Mouse (Mus musculus) neural tube, embryonic 14.5 days (tissue): ENCODE measurements at regions not wholly inside any gene's neighbourhood (a gene's known extent, or its start where the extent isn't known, plus 50 kb on each side); places are given as distances from the start of the nearest gene placed in this dataset.

Source experiments
- ATAC-seq: fragments of 200-750 bp; cut with Nextera tagmentation; 2 replicates; pipeline ENCODE4 v1.8.0; 2017; ENCODE audit warnings: low read depth, mild to moderate bottlenecking, moderate TSS enrichment, moderate library complexity
- H3K27ac ChIP-seq: fragments of 300-500 bp; sonication (generic); 2 replicates; pipeline ENCODE4 v1.5.1; 2014; ENCODE audit warnings: low read depth, mild to moderate bottlenecking, control low read depth, low read length, moderate library complexity, mixed read lengths
- H3K27me3 ChIP-seq: fragments of 300-500 bp; sonication (generic); 2 replicates; pipeline ENCODE4 v1.6.1; 2014; ENCODE audit warnings: low read length; ENCODE audit not compliant: control insufficient read depth, insufficient read depth
- H3K36me3 ChIP-seq: fragments of 300-500 bp; sonication (generic); 2 replicates; pipeline ENCODE4 v1.6.1; 2014; ENCODE audit warnings: low read length, mixed read lengths; ENCODE audit not compliant: control insufficient read depth, insufficient read depth
- H3K4me1 ChIP-seq: fragments of 300-500 bp; sonication (generic); 2 replicates; pipeline ENCODE4 v1.6.1; 2014; ENCODE audit warnings: low read length; ENCODE audit not compliant: control insufficient read depth, insufficient read depth
- H3K4me2 ChIP-seq: fragments of 300-500 bp; sonication (generic); 2 replicates; pipeline ENCODE4 v1.6.1; 2014; ENCODE audit warnings: mild to moderate bottlenecking, low read depth, low read length, control low read depth
- H3K4me3 ChIP-seq: fragments of 300-500 bp; sonication (generic); 2 replicates; pipeline ENCODE4 v1.5.1; 2014; ENCODE audit warnings: low read depth, low read length, control low read depth, mixed read lengths
- H3K9ac ChIP-seq: fragments of 300-500 bp; sonication (generic); replicated peaks from 2 replicates; pipeline ENCODE4 v1.6.1; 2014; ENCODE audit warnings: low read depth, mild to moderate bottlenecking, control low read depth, low read length, mixed read lengths
- H3K9me3 ChIP-seq: fragments of 300-500 bp; sonication (generic); 2 replicates; pipeline ENCODE4 v1.6.1; 2016; ENCODE audit warnings: low read length; ENCODE audit not compliant: control insufficient read depth
- WGBS: fragments of 180-500 bp; shearing (Covaris S2); extraction: QIAGEN DNeasy Blood & Tissue Kit; methylation state at CpG from one replicate; pipeline ENCODE4 v1.1.7; 2014; 5-methylcytosine and 5-hydroxymethylcytosine counted together

DNA sequence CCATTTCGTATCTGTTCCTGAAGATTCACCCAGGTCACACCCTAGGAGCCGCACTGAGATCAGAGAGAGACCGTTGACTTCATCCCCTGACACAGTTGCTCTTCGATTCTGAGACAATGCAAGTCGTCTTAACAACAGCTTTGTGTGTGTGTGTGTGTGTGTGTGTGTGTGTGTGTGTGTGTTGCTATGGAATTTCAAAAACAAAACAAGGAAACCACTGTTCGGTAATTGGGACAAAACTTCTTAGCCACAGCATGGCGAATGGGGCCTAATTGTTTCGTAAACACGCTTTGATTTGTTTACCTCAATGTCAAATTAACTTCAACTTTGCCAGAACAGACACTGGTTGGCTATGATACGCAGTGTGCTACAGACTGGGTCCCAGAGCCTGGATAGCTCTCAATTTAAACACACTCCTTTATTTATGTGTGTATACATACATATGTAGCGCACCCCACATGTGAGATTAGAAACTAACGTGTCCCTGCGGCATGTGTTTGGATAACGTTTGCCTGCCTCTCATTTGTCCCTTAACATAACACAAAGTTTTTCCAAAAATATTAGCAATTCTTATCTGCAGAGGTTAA lies 176.1 kb upstream of the Spred2 start:
- H3K4me2 ChIP-seq, result no peak overlapping the region
- no peaks in the 10 kb centered on the region for H3K4me1 ChIP-seq
- no peak overlapping the region for H3K9ac ChIP-seq
- no peak for ATAC-seq
- H3K27me3 ChIP-seq, result no peaks in the 10 kb centered on the region
- WGBS, result 68% methylated on average over 14 of the region's 14 CpGs
- no peaks in the 10 kb centered on the region for H3K9me3 ChIP-seq
- no peak overlapping the region for H3K4me3 ChIP-seq
- H3K36me3 ChIP-seq, result no peaks in the 10 kb centered on the region
- no peak overlapping the region for H3K27ac ChIP-seq

DNA sequence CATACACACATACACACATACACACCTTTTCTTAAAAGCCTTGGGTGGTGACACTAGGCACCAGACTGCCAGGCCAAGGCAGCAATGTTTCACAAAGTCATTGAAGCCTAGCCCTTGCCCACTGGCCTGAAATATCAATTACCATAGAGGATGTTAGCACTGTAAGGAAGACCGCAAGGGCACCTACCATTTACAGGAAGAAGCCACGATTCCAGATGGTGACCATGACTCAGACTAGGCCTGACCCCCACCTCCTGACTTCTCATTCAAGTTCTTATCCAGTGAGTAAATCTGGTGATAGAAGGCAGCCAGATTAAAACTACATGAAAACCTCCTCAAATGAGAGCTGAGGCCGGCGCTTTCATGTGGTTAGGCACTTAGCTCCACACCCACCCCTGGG lies 165.3 kb upstream of the Spred2 start:
- Histone ChIP-seq H3K27me3 (no peaks in the 10 kb centered on the region), H3K36me3 (no peaks in the 10 kb centered on the region), H3K4me1 (0 out of 2 replicates have a peak, but pooled peaks cover 9% of the 10 kb centered on the region), H3K9ac (no peak overlapping the region), H3K4me2 (no peak overlapping the region), H3K9me3 (no peaks in the 10 kb centered on the region), H3K27ac (no peak overlapping the region), H3K4me3 (no peak overlapping the region)
- WGBS, result 76% methylated on average over 4 of the region's 4 CpGs
- ATAC-seq, result no peak

DNA sequence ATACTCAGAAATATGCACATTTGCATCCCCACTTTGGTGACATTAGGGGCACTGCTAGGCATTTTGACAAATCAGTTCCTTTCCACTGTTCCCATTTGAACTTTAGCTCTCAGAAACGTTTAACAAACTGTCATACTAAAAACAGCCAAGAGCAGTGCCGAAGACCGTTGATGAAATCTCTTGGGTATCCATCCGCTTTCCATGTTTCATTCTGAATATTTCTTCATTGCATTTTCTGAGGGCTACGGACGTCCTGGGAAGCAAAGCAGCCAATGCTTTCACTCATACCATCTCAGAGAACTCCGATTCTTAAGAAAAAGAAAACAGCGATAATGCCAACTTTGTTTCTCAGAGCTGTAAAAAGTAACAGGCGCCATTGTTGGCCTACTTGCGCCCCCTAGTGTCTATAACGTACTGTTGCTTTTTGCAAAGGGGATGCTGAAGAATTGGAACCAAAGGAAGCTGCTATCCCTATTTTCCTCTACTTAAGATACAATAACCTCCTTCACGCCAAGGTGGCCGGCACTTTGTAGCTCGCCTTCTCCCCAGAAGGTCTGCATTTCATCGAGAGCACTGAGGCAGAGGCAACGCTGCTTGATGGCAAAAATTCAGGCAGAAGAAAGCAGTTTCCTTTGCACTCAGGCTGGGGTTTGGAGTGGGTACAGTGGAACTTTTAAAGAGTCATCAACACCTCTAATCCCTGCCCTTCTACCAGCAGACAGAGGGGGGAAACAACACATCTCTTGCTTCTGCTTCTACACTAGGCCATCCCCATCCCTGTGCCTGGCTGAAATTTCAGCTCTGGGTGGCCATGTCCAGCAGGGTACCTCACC lies 163.1 kb upstream of the Spred2 start:
- peak overlapping the region; percentile 46 for H3K4me2 ChIP-seq
- H3K4me1 ChIP-seq, result peaks cover 14% of the 10 kb centered on the region; the same call in 1 of the 2 replicates
- ATAC-seq, result 0 out of 2 replicates have a peak, but pooled peaks have one; percentile 20
- H3K27ac ChIP-seq, result peak overlapping the region; percentile 28; the same call in 1 of the 2 replicates
- no peaks in the 10 kb centered on the region for H3K36me3 ChIP-seq
- no peaks in the 10 kb centered on the region for H3K9me3 ChIP-seq
- WGBS, result 8% methylated on average over 16 of the region's 16 CpGs
- H3K4me3 ChIP-seq, result no peak overlapping the region
- no peaks in the 10 kb centered on the region for H3K27me3 ChIP-seq
- no peak overlapping the region for H3K9ac ChIP-seq

DNA sequence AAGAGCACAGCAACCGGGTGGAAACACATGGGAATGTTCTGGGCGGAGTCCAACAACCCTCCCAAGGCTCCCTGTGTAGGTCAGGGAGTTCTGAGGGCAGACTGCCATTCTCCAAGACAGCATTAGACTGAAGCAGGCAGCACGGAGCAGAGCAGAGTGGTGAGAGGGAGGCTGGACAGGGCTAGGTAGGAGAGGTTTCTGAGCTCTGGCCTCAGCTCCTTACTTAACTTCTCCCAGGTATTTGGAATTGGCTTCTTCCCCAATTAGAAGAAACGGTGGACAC lies 162.5 kb upstream of the Spred2 start:
- Histone ChIP-seq H3K4me1 (peaks cover 14% of the 10 kb centered on the region; the same call in 1 of the 2 replicates), H3K4me3 (no peak overlapping the region), H3K36me3 (no peaks in the 10 kb centered on the region), H3K9ac (no peak overlapping the region), H3K9me3 (no peaks in the 10 kb centered on the region), H3K27me3 (no peaks in the 10 kb centered on the region), H3K27ac (peak overlapping the region; percentile 28; the same call in 1 of the 2 replicates), H3K4me2 (no peak overlapping the region)
- peak; percentile 54; the same call in 1 of the 2 replicates for ATAC-seq
- WGBS, result 32% methylated on average over 4 of the region's 4 CpGs

DNA sequence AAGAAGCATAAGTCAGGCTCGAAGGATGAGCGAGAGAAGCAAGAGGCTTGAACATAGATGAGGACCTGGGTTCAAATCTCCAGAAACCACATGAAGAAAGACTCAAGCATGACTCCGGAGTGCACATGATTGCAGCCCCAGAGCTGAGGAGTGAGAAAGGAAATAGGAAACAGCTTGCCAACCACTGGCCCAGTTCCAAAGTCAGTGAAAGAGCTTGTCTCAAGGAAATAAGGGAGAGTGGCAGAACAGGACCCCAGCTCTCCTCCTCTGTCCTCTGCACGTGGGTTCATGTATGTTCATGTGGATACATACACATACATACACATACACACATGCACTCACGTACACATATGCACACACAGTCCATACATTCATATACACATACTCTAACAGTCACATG lies 156.9 kb upstream of the Spred2 start:
- H3K27me3 ChIP-seq, result no peaks in the 10 kb centered on the region
- 86% methylated on average over 5 of the region's 5 CpGs for WGBS
- no peak overlapping the region for H3K9ac ChIP-seq

DNA sequence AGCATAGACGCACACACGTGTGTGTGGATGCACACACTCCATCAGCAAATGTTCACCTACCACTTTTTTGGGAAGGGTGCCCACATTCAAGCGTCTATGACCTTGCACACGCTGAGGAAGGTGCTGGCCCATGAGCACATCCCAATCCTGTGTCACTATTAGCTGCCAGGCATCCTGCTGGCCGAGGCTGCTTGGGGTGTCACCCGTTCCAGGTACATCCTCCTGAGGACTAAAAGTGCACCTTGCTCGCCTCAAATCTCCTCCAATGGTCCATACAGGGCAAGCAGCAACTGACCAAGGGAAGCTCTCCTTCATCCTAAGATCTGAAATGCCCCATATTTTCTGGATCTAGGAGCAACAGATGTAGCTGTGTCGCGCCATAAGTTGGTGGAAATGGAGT lies 156.3 kb upstream of the Spred2 start:
- no peaks in the 10 kb centered on the region for H3K9me3 ChIP-seq
- 91% methylated on average over 9 of the region's 9 CpGs for WGBS
- no peaks in the 10 kb centered on the region for H3K36me3 ChIP-seq
- H3K27ac ChIP-seq, result no peak overlapping the region
- no peak overlapping the region for H3K4me2 ChIP-seq
- ATAC-seq, result no peak
- H3K4me1 ChIP-seq, result peaks cover 5% of the 10 kb centered on the region; the same call in 1 of the 2 replicates
- no peak overlapping the region for H3K9ac ChIP-seq
- H3K4me3 ChIP-seq, result no peak overlapping the region
- no peaks in the 10 kb centered on the region for H3K27me3 ChIP-seq

More for the DNA sequence above, 156.9 kb upstream of the Spred2 start:
- peaks cover 5% of the 10 kb centered on the region; the same call in 1 of the 2 replicates for H3K4me1 ChIP-seq
- no peak overlapping the region for H3K27ac ChIP-seq
- no peak overlapping the region for H3K4me3 ChIP-seq
- no peak overlapping the region for H3K4me2 ChIP-seq
- H3K9me3 ChIP-seq, result no peaks in the 10 kb centered on the region
- no peaks in the 10 kb centered on the region for H3K36me3 ChIP-seq
- no peak for ATAC-seq

DNA sequence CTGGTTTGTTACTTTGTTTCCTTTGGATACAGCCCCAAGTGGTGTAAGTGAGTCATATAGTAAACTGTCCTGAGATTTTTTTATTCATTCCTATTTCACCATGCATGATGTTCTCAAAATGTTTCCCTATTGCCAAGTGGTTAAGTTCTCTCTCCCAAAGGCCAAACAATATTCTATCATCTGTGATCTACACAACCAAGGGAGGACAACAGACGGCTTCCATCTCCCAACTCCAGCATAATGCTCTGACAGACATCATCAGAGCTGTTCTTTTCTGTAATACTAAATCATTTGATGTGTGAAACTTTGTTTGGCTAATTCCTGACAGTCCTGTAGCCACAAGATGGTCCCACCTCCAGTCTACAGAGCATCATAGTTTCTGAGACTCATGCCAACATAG lies 155.2 kb upstream of the Spred2 start:
- no peaks in the 10 kb centered on the region for H3K36me3 ChIP-seq
- peaks cover 5% of the 10 kb centered on the region; the same call in 1 of the 2 replicates for H3K4me1 ChIP-seq
- H3K9me3 ChIP-seq, result no peaks in the 10 kb centered on the region
- WGBS, result 97% methylated on average over 1 of the region's 1 CpGs
- no peak overlapping the region for H3K27ac ChIP-seq
- no peak for ATAC-seq
- H3K27me3 ChIP-seq, result no peaks in the 10 kb centered on the region
- no peak overlapping the region for H3K4me2 ChIP-seq
- H3K9ac ChIP-seq, result no peak overlapping the region
- H3K4me3 ChIP-seq, result no peak overlapping the region

DNA sequence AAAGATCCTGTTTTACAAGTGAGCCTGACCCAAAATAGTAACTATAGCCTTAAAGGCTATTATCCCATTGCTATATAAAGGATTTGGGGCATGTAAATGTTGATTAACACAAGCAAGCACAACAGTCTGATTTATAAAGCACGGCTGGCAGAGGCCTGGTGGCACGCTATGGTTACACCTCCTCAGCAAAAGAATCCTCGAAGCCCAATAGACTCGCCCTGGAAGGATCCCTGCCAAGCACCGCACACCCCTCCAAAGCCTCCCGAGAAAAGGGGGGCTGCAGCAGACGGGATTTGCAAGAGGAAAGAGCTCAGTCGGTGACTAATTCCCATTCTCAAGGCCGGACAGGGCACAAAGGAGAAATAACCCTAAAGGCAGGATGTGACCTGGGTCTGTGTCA lies 150.2 kb upstream of the Spred2 start:
- Histone ChIP-seq H3K4me2 (no peak overlapping the region), H3K27ac (no peak overlapping the region), H3K9ac (no peak overlapping the region), H3K36me3 (no peaks in the 10 kb centered on the region), H3K4me1 (no peaks in the 10 kb centered on the region), H3K9me3 (no peaks in the 10 kb centered on the region), H3K27me3 (no peaks in the 10 kb centered on the region), H3K4me3 (no peak overlapping the region)
- 15% methylated on average over 9 of the region's 9 CpGs for WGBS
- ATAC-seq, result peak; percentile 82

DNA sequence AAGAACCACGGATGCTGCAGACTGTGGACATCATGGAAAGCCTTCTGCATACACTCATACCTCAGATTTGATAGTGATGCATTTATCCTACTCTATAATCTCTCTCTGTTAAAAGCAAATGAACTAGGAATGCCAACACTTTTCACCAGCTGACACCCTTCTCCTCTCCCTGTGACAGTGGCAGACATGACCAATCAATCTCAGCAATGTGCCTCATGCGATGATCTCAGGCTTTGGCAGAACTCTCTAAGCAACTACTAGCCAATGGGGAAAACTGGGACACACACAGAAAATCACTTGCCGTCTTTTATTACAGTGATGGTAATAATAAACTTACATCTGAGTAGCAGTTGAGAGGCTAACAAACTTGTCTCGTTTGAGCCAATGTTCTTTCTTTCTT lies 148.4 kb upstream of the Spred2 start:
- 91% methylated on average over 4 of the region's 4 CpGs for WGBS

More for the DNA sequence above, 148.4 kb upstream of the Spred2 start:
- H3K27ac ChIP-seq, result no peak overlapping the region
- H3K4me3 ChIP-seq, result no peak overlapping the region
- no peak overlapping the region for H3K9ac ChIP-seq
- no peaks in the 10 kb centered on the region for H3K36me3 ChIP-seq
- H3K27me3 ChIP-seq, result no peaks in the 10 kb centered on the region
- H3K4me1 ChIP-seq, result no peaks in the 10 kb centered on the region
- no peak overlapping the region for H3K4me2 ChIP-seq
- no peaks in the 10 kb centered on the region for H3K9me3 ChIP-seq
- no peak for ATAC-seq
